Mouse (Mus musculus) MEL (cell line): ENCODE results near the gene Il24. TPM values are rescaled to one million over a fixed set of nuclear protein-coding genes. Genes with fewer than 3 reads are reported as not detected.

Source experiments
- DNase-seq: peaks from one replicate; pipeline ENCODE4 v3.0.0; 2011; ENCODE audit warnings: low read depth, low spot score
- H3K27ac ChIP-seq: 2 replicates; pipeline ENCODE4 v1.5.1; 2012; ENCODE audit warnings: low read depth, mild to moderate bottlenecking, control low read depth, low read length, moderate library complexity; ENCODE audit not compliant: control insufficient read depth
- H3K27me3 ChIP-seq, 2 experiments: fragments of 150-350 bp in 1 of 2; sonication (generic) in 1 of 2; 2 replicates each; pipeline ENCODE4 v1.6.1; 2012; ENCODE audit warnings: low read length in 2 of 2, mild to moderate bottlenecking in 2 of 2, improper control_type of control experiment in 1 of 2, moderate library complexity in 1 of 2; ENCODE audit not compliant: insufficient read depth in 2 of 2, control insufficient read depth in 1 of 2
- H3K36me3 ChIP-seq, 2 experiments: 2 replicates each; pipeline ENCODE4 v1.6.1; 2012 to 2014; ENCODE audit warnings: low read length in 2 of 2, improper control_type of control experiment in 1 of 2, inconsistent platforms in 1 of 2, mild to moderate bottlenecking in 1 of 2; ENCODE audit not compliant: insufficient read depth in 2 of 2, control insufficient read depth in 1 of 2
- H3K4me1 ChIP-seq, 2 experiments: fragments of 150-350 bp in 1 of 2; sonication (generic) in 1 of 2; 2 replicates each; pipeline ENCODE4 v1.6.1; 2012; ENCODE audit warnings: low read length in 2 of 2, improper control_type of control experiment in 1 of 2, mild to moderate bottlenecking in 1 of 2; ENCODE audit not compliant: insufficient read depth in 2 of 2, control insufficient read depth in 1 of 2
- H3K4me3 ChIP-seq, 2 experiments: fragments of 150-350 bp in 1 of 2; sonication (generic) in 1 of 2; 2 replicates each; pipeline ENCODE4 v1.5.1; 2012; ENCODE audit warnings: low read depth in 2 of 2, low read length in 2 of 2, mild to moderate bottlenecking in 2 of 2, moderate library complexity in 2 of 2, control low read depth in 1 of 2, improper control_type of control experiment in 1 of 2; ENCODE audit not compliant: control insufficient read depth in 1 of 2, insufficient read depth in 1 of 2
- H3K79me2 ChIP-seq: 2 replicates; pipeline ENCODE4 v1.6.1; 2012; ENCODE audit warnings: mild to moderate bottlenecking, low read length, moderate library complexity; ENCODE audit not compliant: control insufficient read depth, poor library complexity, insufficient read depth
- H3K9ac ChIP-seq: 2 replicates; pipeline ENCODE4 v1.6.1; 2012; ENCODE audit warnings: low read depth, mild to moderate bottlenecking, control low read depth, low read length, moderate library complexity; ENCODE audit not compliant: control insufficient read depth, poor library complexity, severe bottlenecking
- H3K9me3 ChIP-seq: fragments of 150-350 bp; sonication (generic); replicated peaks from 2 replicates; pipeline ENCODE4 v1.6.1; 2012; ENCODE audit warnings: mild to moderate bottlenecking, low read length, improper control_type of control experiment, moderate library complexity; ENCODE audit not compliant: insufficient read depth
- CHD1 ChIP-seq: IDR thresholded peaks from 2 replicates; pipeline ENCODE4 v1.6.1; 2012; ENCODE audit warnings: low read depth, mild to moderate bottlenecking, inconsistent platforms, low read length, improper control_type of control experiment
- CHD2 ChIP-seq: IDR thresholded peaks from 2 replicates; pipeline ENCODE4 v1.6.1; 2011; ENCODE audit warnings: low read length, improper control_type of control experiment
- CTCF ChIP-seq, 3 experiments: IDR thresholded peaks in 2 of 3; conservative IDR thresholded peaks in 1 of 3; 2 replicates each; pipeline ENCODE4 v1.5.1; 2011 to 2012; ENCODE audit warnings: low read length in 3 of 3, low read depth in 2 of 3, mild to moderate bottlenecking in 2 of 3, improper control_type of control experiment in 1 of 3, inconsistent platforms in 1 of 3, mixed read lengths in 1 of 3, moderate library complexity in 1 of 3; ENCODE audit not compliant: control insufficient read depth in 1 of 3, insufficient read depth in 1 of 3, poor library complexity in 1 of 3, severe bottlenecking in 1 of 3
- ELF1 ChIP-seq: IDR thresholded peaks from 2 replicates; pipeline ENCODE4 v1.6.1; 2014; ENCODE audit warnings: low read depth, mild to moderate bottlenecking, inconsistent platforms, low read length, improper control_type of control experiment, moderate library complexity
- EP300 ChIP-seq, 2 experiments: IDR thresholded peaks; 2 replicates each; pipeline ENCODE4 v1.6.1; 2011; ENCODE audit warnings: improper control_type of control experiment in 2 of 2, low read length in 2 of 2, low read depth in 1 of 2, mild to moderate bottlenecking in 1 of 2
- GABPA ChIP-seq: IDR thresholded peaks from 2 replicates; pipeline ENCODE4 v1.6.1; 2012; ENCODE audit warnings: low read depth, mild to moderate bottlenecking, inconsistent platforms, low read length, improper control_type of control experiment, moderate library complexity
- GATA1 ChIP-seq: IDR thresholded peaks from 2 replicates; pipeline ENCODE4 v1.6.1; 2011; ENCODE audit warnings: low read depth, low read length, improper control_type of control experiment
- HCFC1 ChIP-seq: IDR thresholded peaks from 2 replicates; pipeline ENCODE4 v1.6.1; 2012; ENCODE audit warnings: low read depth, mild to moderate bottlenecking, inconsistent platforms, low read length, improper control_type of control experiment, moderate library complexity
- KAT2A ChIP-seq: conservative IDR thresholded peaks from 2 replicates; pipeline ENCODE4 v1.6.1; 2012; ENCODE audit warnings: low read depth, low read length, improper control_type of control experiment, inconsistent platforms
- MAFK ChIP-seq: IDR thresholded peaks from 2 replicates; pipeline ENCODE4 v1.6.1; 2011; ENCODE audit warnings: low read depth, mild to moderate bottlenecking, low read length, improper control_type of control experiment, borderline replicate concordance
- MAZ ChIP-seq: IDR thresholded peaks from 2 replicates; pipeline ENCODE4 v1.6.1; 2012; ENCODE audit warnings: low read depth, mild to moderate bottlenecking, inconsistent platforms, low read length, improper control_type of control experiment
- MEF2A ChIP-seq: IDR thresholded peaks from 2 replicates; pipeline ENCODE4 v1.6.1; 2014; ENCODE audit warnings: low read depth, mild to moderate bottlenecking, inconsistent platforms, low read length, improper control_type of control experiment; ENCODE audit not compliant: poor library complexity, insufficient replicate concordance, severe bottlenecking; ENCODE audit errors: extremely low read depth
- RAD21 ChIP-seq: IDR thresholded peaks from 2 replicates; pipeline ENCODE4 v1.6.1; 2011; ENCODE audit warnings: mild to moderate bottlenecking, low read depth, low read length, improper control_type of control experiment
- RCOR1 ChIP-seq: IDR thresholded peaks from 2 replicates; pipeline ENCODE4 v1.6.1; 2012; ENCODE audit warnings: low read depth, mild to moderate bottlenecking, inconsistent platforms, low read length, improper control_type of control experiment
- SIN3A ChIP-seq: IDR thresholded peaks from 2 replicates; pipeline ENCODE4 v1.6.1; 2012; ENCODE audit warnings: low read length, improper control_type of control experiment, inconsistent platforms
- SMC3 ChIP-seq: IDR thresholded peaks from 2 replicates; pipeline ENCODE4 v1.6.1; 2011; ENCODE audit warnings: low read depth, low read length, improper control_type of control experiment
- TAL1 ChIP-seq: IDR thresholded peaks from 2 replicates; pipeline ENCODE4 v1.6.1; 2012; ENCODE audit warnings: mild to moderate bottlenecking, inconsistent platforms, low read length, moderate library complexity, mixed read lengths
- TCF12 ChIP-seq: IDR thresholded peaks from 2 replicates; pipeline ENCODE4 v1.6.1; 2014; ENCODE audit warnings: low read depth, mild to moderate bottlenecking, inconsistent platforms, low read length, improper control_type of control experiment, moderate library complexity
- USF2 ChIP-seq, 2 experiments: IDR thresholded peaks; 2 replicates each; pipeline ENCODE4 v1.6.1; 2011 to 2012; ENCODE audit warnings: improper control_type of control experiment in 2 of 2, low read length in 2 of 2, borderline replicate concordance in 1 of 2, inconsistent platforms in 1 of 2, low read depth in 1 of 2, mild to moderate bottlenecking in 1 of 2; ENCODE audit not compliant: insufficient read depth in 1 of 2
- ZC3H11A ChIP-seq: IDR thresholded peaks from 2 replicates; pipeline ENCODE4 v1.6.1; 2012; ENCODE audit warnings: low read depth, mild to moderate bottlenecking, inconsistent platforms, low read length, improper control_type of control experiment
- ZNF384 ChIP-seq: IDR thresholded peaks from 2 replicates; pipeline ENCODE4 v1.6.1; 2012; ENCODE audit warnings: low read depth, mild to moderate bottlenecking, inconsistent platforms, low read length, improper control_type of control experiment
- polyA plus RNA-seq, 2 experiments: library from polyadenylated mRNA; stranded (reverse) in 1 of 2; unstranded in 1 of 2; fragments of >175 nt in 1 of 2; fragments of >200 nt in 1 of 2; gene quantifications; 2 replicates each; pipeline versions ENCODE4 v1.2.1 to v1.2.4; 2012; ENCODE audit warnings: low replicate concordance in 2 of 2, low read depth in 1 of 2; ENCODE audit not compliant: insufficient read length in 2 of 2, insufficient read depth in 1 of 2, missing spikeins in 1 of 2
- total RNA-seq: library from RNA; depleted of rRNA; stranded (reverse); fragments of 300-350 nt; gene quantifications from 2 replicates; pipeline ENCODE4 v1.2.3, GENCODE M21; 2012

The Il24 gene
- total and polyA plus RNA-seq, 3 experiments: not detected

- no peaks in the 10 kb centered on the region for H3K36me3 ChIP-seq
- no peak overlapping the region for H3K4me3 ChIP-seq
- no peaks in the 10 kb centered on the region for H3K9me3 ChIP-seq
- TF ChIP-seq CHD2 (no peak), CHD1 (no peak), USF2 (IDR thresholded peaks at IDR 0.05; ENCODE audit: borderline replicate concordance in 1 of 2, insufficient read depth in 1 of 2, low read depth in 1 of 2, low read length in 2 of 2) (no peak), SIN3A (no peak), GABPA (no peak), MAFK (no peak), ZNF384 (0 out of 2 replicates have a peak, but pooled peaks have one; percentile 22), TAL1 (no peak), ZC3H11A (peak; percentile 15; the same call in 1 of the 2 replicates), MEF2A (no peak), EP300 (IDR thresholded peaks at IDR 0.05; ENCODE audit: low read depth in 1 of 2, low read length in 2 of 2) (no peak), MAZ (no peak), RAD21 (peak; percentile 32), RCOR1 (no peak), TCF12 (no peak), SMC3 (peak; percentile 54), CTCF (IDR thresholded peaks at IDR 0.05 in 2 of 3, conservative IDR thresholded peaks at IDR 0.05 in 1 of 3; ENCODE audit: control insufficient read depth in 1 of 3, insufficient read depth in 1 of 3, low read depth in 2 of 3, low read length in 3 of 3, poor library complexity in 1 of 3, severe bottlenecking in 1 of 3) (peak; percentile 43 to 60 (median 48); a peak in 5 of 6 replicates), HCFC1 (no peak), ELF1 (no peak), GATA1 (no peak)
- H3K9ac ChIP-seq: no peak overlapping the region
- no peaks in the 10 kb centered on the region for H3K4me1 ChIP-seq
- peaks cover 0 to 2% of the 10 kb centered on the region in 2 experiments; a peak in 2 of 4 replicates for H3K27me3 ChIP-seq
- H3K27ac ChIP-seq: no peak overlapping the region
- DNase-seq: peak; percentile 35
- H3K79me2 ChIP-seq: no peaks in the 10 kb centered on the region
Measured at GRCm38 (mm10) chr1:130926484-130926883, 39.2 kb upstream of the Il24 start.

DNA sequence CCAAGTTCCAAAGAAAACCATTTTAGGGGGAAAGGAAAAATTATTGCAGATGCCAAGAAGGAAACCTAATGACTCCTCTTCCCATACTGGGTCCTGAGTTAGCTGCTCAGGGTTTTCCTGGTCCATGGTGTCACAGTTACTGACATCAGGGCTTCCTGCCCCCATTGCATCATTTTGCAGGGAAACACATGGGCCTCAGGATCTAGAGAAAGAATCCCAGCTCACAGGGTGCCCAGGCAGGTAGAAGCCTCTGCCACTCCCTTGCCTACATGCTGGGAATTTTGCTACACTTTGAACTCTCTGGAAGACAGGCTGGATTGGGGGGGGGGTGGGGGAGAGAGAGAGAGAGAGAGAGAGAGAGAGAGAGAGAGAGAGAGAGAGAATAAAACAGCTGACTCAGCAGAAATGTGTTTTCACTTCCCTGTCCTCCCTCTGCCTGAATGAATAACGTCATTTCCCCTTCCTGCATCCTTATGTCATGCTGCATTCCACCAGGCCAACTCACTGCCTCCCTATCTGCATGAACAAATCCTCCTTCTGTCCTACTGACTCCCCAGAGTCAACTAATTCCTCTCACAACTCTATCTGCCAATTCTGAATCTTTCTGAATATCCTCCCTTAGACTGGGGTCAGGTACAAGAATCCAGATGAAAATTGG is 31.2 kb upstream of the Il24 start:
- H3K27me3 ChIP-seq: no peaks in the 10 kb centered on the region; a peak in 1 of 4 replicates
- H3K36me3 ChIP-seq: no peaks in the 10 kb centered on the region
- no peak overlapping the region for H3K27ac ChIP-seq
- H3K4me1 ChIP-seq: no peaks in the 10 kb centered on the region
- H3K4me3 ChIP-seq: no peak overlapping the region
- DNase-seq: no peak
- TF ChIP-seq KAT2A (no peak), MAFK (peak; percentile 89), CHD1 (no peak), GABPA (no peak)
- H3K9me3 ChIP-seq: no peaks in the 10 kb centered on the region
- no peaks in the 10 kb centered on the region for H3K79me2 ChIP-seq
- H3K9ac ChIP-seq: no peak overlapping the region
